Mouse (Mus musculus) kidney, embryonic 16.5 days (tissue): ENCODE results near the gene C2cd4c. TPM values are rescaled to one million over a fixed set of nuclear protein-coding genes. Genes with fewer than 3 reads are reported as not detected.
A peak's percentile ranks its signal among the peaks of the same experiment; 100 is the strongest.

ENCODE experiments used
- ATAC-seq: fragments of 200-750 bp; cut with Nextera tagmentation; 2 replicates; pipeline ENCODE4 v1.8.0; 2017; ENCODE audit warnings: moderate TSS enrichment; ENCODE audit not compliant: low FRiP score, low TSS enrichment
- H3K27ac ChIP-seq: fragments of 300-500 bp; sonication (generic); 2 replicates; pipeline ENCODE4 v1.5.1; 2014; ENCODE audit warnings: low read length
- H3K27me3 ChIP-seq: fragments of 300-500 bp; sonication (generic); 2 replicates; pipeline ENCODE4 v1.6.1; 2014; ENCODE audit warnings: low read length, control low read depth, mixed read lengths; ENCODE audit not compliant: insufficient read depth
- H3K36me3 ChIP-seq: fragments of 300-500 bp; sonication (generic); 2 replicates; pipeline ENCODE4 v1.6.1; 2014; ENCODE audit warnings: low read length, control low read depth, mixed read lengths; ENCODE audit not compliant: insufficient read depth
- H3K4me1 ChIP-seq: fragments of 300-500 bp; sonication (generic); 2 replicates; pipeline ENCODE4 v1.6.1; 2014; ENCODE audit warnings: low read length, control low read depth, mixed read lengths; ENCODE audit not compliant: insufficient read depth
- H3K4me2 ChIP-seq: fragments of 300-500 bp; sonication (generic); replicated peaks from 2 replicates; pipeline ENCODE4 v1.6.1; 2014; ENCODE audit warnings: low read depth, low read length
- H3K4me3 ChIP-seq: fragments of 300-500 bp; sonication (generic); 2 replicates; pipeline ENCODE4 v1.5.1; 2014; ENCODE audit warnings: mild to moderate bottlenecking, low read length
- H3K9ac ChIP-seq: fragments of 300-500 bp; sonication (generic); replicated peaks from 2 replicates; pipeline ENCODE4 v1.6.1; 2014; ENCODE audit warnings: low read length
- H3K9me3 ChIP-seq: fragments of 300-500 bp; sonication (generic); 2 replicates; pipeline ENCODE4 v1.6.1; 2016; ENCODE audit warnings: low read length, control low read depth
- WGBS: fragments of 180-500 bp; shearing (Covaris S2); extraction: QIAGEN DNeasy Blood & Tissue Kit; methylation state at CpG from one replicate; pipeline ENCODE4 v1.1.7; 2014; 5-methylcytosine and 5-hydroxymethylcytosine counted together
- polyA plus RNA-seq: library from polyadenylated mRNA; unstranded; fragments of >200 nt; fragmentation: Nextera tagmentation; extraction: Ambion mirVana; gene quantifications from 2 replicates; pipeline ENCODE4 v1.2.1, GENCODE M21; 2015

C2cd4c gene
- polyA plus RNA-seq: 0.04 TPM in 2 replicates

GRCm38 (mm10) chr10:79613578-79614304, at the start of gene C2cd4c:
TSS of gene C2cd4c (minus strand) at chr10:79614025.
- Histone ChIP-seq H3K4me1 (peaks cover 22% of the 10 kb centered on the region), H3K4me2 (peak within 1 kb of the TSS; percentile 98), H3K27me3 (peaks cover 22% of the 10 kb centered on the region), H3K36me3 (no peaks in the 10 kb centered on the region), H3K9ac (peak within 1 kb of the TSS; percentile 72), H3K27ac (no peak within 1 kb of the TSS), H3K4me3 (peak within 1 kb of the TSS; percentile 61), H3K9me3 (no peaks in the 10 kb centered on the region)
- ATAC-seq: peak; percentile 83
- under 1% methylated on average over 51 of the region's 60 CpGs for WGBS

GRCm38 (mm10) chr10:79661861-79662260, 48.0 kb upstream of the C2cd4c start:
- Histone ChIP-seq H3K4me3 (no peak overlapping the region), H3K9ac (no peak overlapping the region), H3K4me2 (no peak overlapping the region), H3K27me3 (no peaks in the 10 kb centered on the region), H3K9me3 (no peaks in the 10 kb centered on the region), H3K36me3 (no peaks in the 10 kb centered on the region), H3K4me1 (0 out of 2 replicates have a peak, but pooled peaks cover 7% of the 10 kb centered on the region), H3K27ac (no peak overlapping the region)
- 48% methylated on average over 3 of the region's 3 CpGs for WGBS
- ATAC-seq: no peak

DNA sequence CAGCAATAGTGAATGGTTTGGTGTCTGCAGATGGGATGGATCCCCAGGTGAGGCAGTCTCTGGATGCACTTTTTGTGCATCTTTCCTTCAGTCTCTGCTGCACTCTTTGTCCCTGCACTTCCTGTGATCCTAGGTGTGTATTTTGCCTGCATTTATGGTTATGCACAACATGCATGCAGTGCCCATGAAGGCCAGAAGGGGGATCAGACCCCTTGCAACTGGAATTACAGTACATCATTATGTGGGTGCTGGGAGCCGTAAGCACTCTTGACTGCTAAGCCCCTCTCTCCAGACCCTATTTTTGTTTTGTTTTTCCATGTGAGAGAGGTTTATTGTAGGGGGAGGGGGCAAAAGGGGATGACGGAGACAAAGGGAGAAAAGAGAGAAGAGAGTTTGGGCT, 46.5 kb upstream of the C2cd4c start:
- no peaks in the 10 kb centered on the region for H3K36me3 ChIP-seq
- H3K9ac ChIP-seq: no peak overlapping the region
- no peak for ATAC-seq
- H3K4me1 ChIP-seq: 0 out of 2 replicates have a peak, but pooled peaks cover 7% of the 10 kb centered on the region
- no peak overlapping the region for H3K27ac ChIP-seq
- H3K27me3 ChIP-seq: 0 out of 2 replicates have a peak, but pooled peaks cover 2% of the 10 kb centered on the region
- H3K4me2 ChIP-seq: no peak overlapping the region
- no peaks in the 10 kb centered on the region for H3K9me3 ChIP-seq
- 70% methylated on average over 2 of the region's 2 CpGs for WGBS
- no peak overlapping the region for H3K4me3 ChIP-seq

- 9% methylated on average over 4 of the region's 4 CpGs for WGBS
- no peak overlapping the region for H3K27ac ChIP-seq
- no peak overlapping the region for H3K4me2 ChIP-seq
- H3K4me1 ChIP-seq: 0 out of 2 replicates have a peak, but pooled peaks cover 1% of the 10 kb centered on the region
- no peak overlapping the region for H3K4me3 ChIP-seq
- 0 out of 2 replicates have a peak, but pooled peaks cover 4% of the 10 kb centered on the region for H3K27me3 ChIP-seq
- H3K9me3 ChIP-seq: no peaks in the 10 kb centered on the region
- peak; percentile 17; the same call in 1 of the 2 replicates for ATAC-seq
- no peaks in the 10 kb centered on the region for H3K36me3 ChIP-seq
- no peak overlapping the region for H3K9ac ChIP-seq
Measured at GRCm38 (mm10) chr10:79658829-79659228, 45.0 kb upstream of the C2cd4c start.

DNA sequence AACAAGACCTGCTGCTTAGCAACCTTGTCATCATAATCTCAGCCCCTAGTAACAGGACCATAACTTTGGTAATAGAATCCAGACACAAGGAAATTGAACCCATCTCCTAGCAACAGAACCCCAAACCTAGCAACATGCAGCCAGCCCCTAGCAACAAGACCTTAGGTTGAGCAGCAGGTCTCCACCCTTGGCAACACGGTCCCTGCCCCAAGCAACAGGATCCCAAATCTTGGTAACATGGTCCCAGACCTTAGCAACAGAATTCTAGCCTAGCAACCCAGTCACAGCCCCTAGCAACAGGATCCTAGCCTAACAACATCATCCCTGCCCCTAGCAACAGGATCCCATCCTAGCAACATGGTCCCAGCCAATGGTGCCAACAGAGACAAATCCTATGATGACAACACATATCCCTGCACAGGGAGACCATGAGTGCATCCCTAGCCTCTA, 41.1 kb upstream of the C2cd4c start:
- no peak overlapping the region for H3K4me3 ChIP-seq
- 42% methylated on average over 1 of the region's 1 CpGs for WGBS
- 0 out of 2 replicates have a peak, but pooled peaks cover 4% of the 10 kb centered on the region for H3K27me3 ChIP-seq
- H3K27ac ChIP-seq: no peak overlapping the region
- H3K4me1 ChIP-seq: no peaks in the 10 kb centered on the region
- no peak overlapping the region for H3K9ac ChIP-seq
- no peak overlapping the region for H3K4me2 ChIP-seq
- no peak for ATAC-seq
- no peaks in the 10 kb centered on the region for H3K36me3 ChIP-seq
- no peaks in the 10 kb centered on the region for H3K9me3 ChIP-seq

- no peak overlapping the region for H3K9ac ChIP-seq
- H3K4me1 ChIP-seq: no peaks in the 10 kb centered on the region
- H3K27ac ChIP-seq: no peak overlapping the region
- no peak overlapping the region for H3K4me3 ChIP-seq
- no peaks in the 10 kb centered on the region for H3K36me3 ChIP-seq
- no peak overlapping the region for H3K4me2 ChIP-seq
- 78% methylated on average over 7 of the region's 7 CpGs for WGBS
- no peaks in the 10 kb centered on the region for H3K9me3 ChIP-seq
- 0 out of 2 replicates have a peak, but pooled peaks cover 4% of the 10 kb centered on the region for H3K27me3 ChIP-seq
- ATAC-seq: no peak
Measured at GRCm38 (mm10) chr10:79652789-79653188, 39.0 kb upstream of the C2cd4c start.

- Histone ChIP-seq H3K9ac (no peak overlapping the region), H3K36me3 (no peaks in the 10 kb centered on the region), H3K4me2 (no peak overlapping the region), H3K27me3 (no peaks in the 10 kb centered on the region), H3K9me3 (no peaks in the 10 kb centered on the region), H3K4me3 (no peak overlapping the region), H3K4me1 (no peaks in the 10 kb centered on the region), H3K27ac (no peak overlapping the region)
- 30% methylated on average over 7 of the region's 7 CpGs for WGBS
- ATAC-seq: peak; percentile 43
Measured at GRCm38 (mm10) chr10:79649070-79649751, 35.4 kb upstream of the C2cd4c start.

DNA sequence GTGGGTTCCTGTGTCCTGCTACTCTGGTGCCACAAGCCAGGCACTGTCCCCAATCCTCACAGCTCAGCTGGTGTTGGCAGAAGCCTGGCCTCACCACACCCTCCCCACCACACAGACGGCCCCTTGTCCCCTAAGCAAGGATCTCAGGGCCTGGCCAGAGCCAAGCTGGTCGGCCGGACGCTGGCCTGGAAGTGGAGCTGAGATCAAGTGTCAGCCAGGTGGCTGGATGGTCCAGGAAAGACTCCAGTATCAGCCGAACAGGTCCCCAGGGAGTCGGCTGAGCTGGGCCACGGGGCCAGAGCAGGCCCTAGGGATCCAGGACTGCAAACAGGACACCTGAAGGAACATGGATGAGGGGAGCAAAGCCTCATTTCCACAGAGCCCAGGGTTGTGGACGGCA, 31.9 kb upstream of the C2cd4c start, which contains the start of gene Odf3l2:
Odf3l2 (minus strand) TSS at position 28 of the 400 bp plus-strand sequence.
- WGBS: 55% methylated on average over 8 of the region's 8 CpGs
- Histone ChIP-seq H3K27me3 (no peaks in the 10 kb centered on the region), H3K9ac (no peak within 1 kb of the TSS), H3K36me3 (no peaks in the 10 kb centered on the region), H3K9me3 (no peaks in the 10 kb centered on the region), H3K4me3 (no peak within 1 kb of the TSS), H3K4me1 (no peaks in the 10 kb centered on the region), H3K4me2 (no peak within 1 kb of the TSS), H3K27ac (no peak within 1 kb of the TSS)
- ATAC-seq: no peak

DNA sequence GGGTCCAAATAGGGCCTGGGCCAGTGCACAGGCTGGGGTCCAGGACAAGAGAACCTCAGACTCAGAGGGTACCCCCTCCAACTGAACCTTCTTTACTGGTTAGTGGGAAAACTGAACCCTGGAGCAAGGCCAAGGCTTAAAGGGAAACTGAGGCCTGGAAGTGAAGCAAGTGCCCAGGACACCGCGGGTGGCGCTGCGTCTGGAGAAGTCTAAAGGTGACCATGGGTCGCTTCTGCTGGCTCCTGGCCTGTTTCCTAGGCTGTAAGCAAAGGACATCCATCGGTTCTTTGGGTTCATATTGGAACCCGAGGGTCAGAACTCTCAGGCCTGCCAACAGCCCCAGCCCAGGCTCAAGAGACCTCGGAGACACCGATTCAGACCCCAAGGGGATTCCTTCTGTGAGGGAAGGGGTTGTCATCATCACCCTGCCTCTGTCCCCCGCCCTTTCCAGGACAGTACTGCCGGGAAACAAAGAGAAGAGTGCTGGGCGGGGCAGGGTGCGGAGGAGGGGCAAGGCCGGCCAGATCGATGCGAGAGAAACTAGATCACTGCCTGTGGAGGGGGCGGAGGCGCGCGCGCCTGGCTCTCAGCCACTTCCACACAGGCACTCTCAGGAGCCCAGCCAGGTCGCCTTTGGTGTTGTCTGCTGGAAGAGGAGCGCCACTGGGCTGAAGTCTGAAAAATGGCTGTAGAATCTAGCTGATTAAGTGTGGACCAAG, 24.8 kb upstream of the C2cd4c start:
- peaks cover 4% of the 10 kb centered on the region for H3K27me3 ChIP-seq
- no peaks in the 10 kb centered on the region for H3K36me3 ChIP-seq
- peak overlapping the region; percentile 58 for H3K4me3 ChIP-seq
- ATAC-seq: peak; percentile 63; the same call in 1 of the 2 replicates
- peak overlapping the region; percentile 84 for H3K4me2 ChIP-seq
- H3K9me3 ChIP-seq: no peaks in the 10 kb centered on the region
- peak overlapping the region; percentile 81 for H3K9ac ChIP-seq
- H3K4me1 ChIP-seq: peaks cover 15% of the 10 kb centered on the region
- WGBS: 7% methylated on average over 23 of the region's 23 CpGs
- no peak overlapping the region for H3K27ac ChIP-seq
